Mouse (Mus musculus): ENCODE results near the gene Sema5a. TPM values are rescaled to one million over a fixed set of nuclear protein-coding genes. Genes with fewer than 3 reads are reported as not detected.

The Sema5a gene
- total RNA-seq, 2 experiments from 2014 or later: 28.4 to 38.2 TPM

DNA sequence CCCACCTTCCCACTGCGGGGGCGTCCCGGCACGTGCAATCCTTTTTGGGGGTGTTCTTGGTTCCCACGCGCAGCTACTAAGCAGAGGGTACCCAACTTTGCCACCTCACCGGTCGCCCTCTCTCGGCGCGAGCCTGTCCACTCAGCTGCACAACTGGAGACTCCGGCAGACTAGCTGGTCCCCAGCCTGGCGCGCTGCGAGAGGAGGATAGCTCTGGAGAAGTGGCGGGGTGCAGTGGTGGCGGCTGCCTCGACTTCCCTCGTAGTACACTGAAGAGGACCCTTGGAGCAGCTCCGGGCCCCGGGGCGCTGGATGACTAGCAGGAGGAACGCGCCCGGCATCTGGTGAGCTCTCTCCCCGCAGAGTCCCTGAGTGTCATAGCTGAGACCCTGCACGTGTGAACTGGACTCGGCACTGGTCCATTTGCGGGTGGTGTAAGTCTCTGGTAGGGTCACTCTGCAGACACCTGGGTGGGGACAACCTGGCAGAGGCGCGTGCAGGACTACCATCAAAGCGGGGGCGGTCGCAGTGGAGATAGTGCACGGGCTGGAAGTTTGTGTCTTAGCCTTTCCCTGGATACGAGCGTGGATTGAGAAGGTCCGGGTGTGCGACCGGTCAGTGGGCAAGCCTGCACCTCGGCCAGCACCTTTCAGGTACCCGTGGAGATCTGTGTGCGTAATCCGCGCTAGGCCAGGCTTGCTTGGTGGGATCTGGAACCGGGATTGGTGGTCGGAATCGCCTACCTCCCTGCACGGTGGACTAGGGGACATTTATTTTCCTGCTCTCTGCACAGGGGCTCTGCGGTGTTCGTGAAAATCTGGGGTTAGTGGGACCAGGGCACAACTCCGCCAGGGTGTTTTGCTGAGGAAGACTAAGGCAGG lies 586 bp downstream of the Sema5a start:
- peak in 1 of 2 experiments; percentile 48 for DNase-seq (ENCODE audit: low spot score in 2 of 2)
- intact Hi-C loops (cut with DNase I): loop anchor here (2.0 to 10.0 kb wide), 5 partner anchors 192 to 630 kb away; no protein-coding TSS in a partner anchor

DNA sequence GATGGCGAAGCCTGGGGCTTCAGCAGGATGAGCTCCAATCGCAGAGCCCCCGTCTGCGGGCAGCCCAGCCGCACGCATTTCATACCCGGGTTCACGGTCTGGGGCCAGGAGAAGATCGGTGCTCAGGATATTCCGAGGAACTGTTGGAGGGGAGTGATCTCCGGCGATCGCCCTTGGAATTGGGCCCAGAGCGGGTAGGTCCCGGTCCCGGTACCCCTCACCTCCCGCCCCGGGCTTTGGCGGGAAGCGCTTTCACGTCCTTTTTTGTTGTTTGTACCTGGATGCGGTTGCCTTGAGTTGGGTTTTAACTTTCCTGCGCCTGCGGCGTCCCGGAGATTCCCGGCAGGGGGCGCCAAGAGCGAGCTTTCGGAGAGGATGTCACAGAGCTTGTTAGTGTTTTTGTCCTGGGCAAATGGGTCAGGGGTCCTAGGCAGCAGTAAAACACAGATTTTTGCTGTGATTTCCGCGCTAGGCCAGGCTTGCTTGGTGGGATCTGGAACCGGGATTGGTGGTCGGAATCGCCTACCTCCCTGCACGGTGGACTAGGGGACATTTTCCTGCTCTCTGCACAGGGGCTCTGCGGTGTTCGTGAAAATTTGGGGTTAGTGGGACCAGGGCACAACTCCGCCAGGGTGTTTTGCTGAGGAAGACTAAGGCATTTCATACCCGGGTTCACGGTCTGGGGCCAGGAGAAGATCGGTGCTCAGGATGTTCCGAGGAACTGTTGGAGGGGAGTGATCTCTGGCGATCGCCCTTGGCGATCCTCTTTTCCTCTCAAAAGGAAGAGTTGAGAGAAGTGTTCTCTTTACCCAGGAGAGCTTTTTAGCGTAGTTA lies 1.4 kb downstream of the Sema5a start:
- peak; percentile 84 to 92 for DNase-seq (ENCODE audit: low spot score in 2 of 2)
- intact Hi-C loops (cut with DNase I): loop anchor here (2.0 to 10.0 kb wide), 4 partner anchors 191 to 631 kb away; no protein-coding TSS in a partner anchor

DNA sequence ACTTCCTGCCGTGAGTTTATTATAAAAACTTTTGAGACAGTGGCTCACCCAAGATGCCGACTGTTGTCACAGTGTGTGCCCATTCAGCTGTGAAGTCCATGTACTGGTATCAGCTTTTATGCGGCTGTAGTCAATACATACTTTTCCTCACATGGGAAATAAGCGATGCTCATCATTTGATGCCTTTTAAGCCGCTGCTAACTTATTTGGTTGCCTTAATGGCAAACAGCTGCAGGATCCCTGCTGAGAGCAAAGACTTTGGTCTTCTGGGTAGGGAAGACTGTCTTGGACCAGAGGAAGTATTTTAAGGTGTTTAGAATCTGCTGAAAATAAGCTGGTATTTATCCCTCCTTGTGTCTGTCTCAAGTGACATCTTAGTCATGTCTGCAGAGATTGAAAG lies 2.7 kb downstream of the Sema5a start:
- DNase-seq (ENCODE audit: low spot score in 2 of 2): no peak
- intact Hi-C loops (cut with DNase I): loop anchor here (5.0 to 10.0 kb wide), 2 partner anchors 190 to 632 kb away; no protein-coding TSS in a partner anchor

DNA sequence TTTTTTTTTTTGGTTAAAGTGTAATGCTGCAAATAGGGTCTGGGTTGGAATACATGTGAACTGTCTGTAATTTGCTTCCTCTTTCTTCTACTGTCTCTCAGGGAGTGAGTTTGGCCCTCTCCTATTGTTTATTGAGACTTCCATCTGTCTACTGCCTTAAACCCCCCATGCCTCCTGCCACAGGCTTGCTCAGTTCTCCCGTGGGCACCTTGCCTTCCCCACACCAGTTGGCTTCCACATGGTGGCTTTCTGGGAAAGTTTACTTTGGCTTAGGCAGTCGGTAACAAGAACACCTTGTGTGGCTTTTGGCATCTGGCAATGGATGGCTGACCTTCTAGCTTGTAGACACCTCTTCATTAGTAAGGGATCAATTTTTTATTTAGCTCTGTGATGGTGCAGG lies 10.2 kb downstream of the Sema5a start:
- no peak for DNase-seq (ENCODE audit: low spot score in 2 of 2)
- intact Hi-C loops (cut with DNase I): no loop called here

DNA sequence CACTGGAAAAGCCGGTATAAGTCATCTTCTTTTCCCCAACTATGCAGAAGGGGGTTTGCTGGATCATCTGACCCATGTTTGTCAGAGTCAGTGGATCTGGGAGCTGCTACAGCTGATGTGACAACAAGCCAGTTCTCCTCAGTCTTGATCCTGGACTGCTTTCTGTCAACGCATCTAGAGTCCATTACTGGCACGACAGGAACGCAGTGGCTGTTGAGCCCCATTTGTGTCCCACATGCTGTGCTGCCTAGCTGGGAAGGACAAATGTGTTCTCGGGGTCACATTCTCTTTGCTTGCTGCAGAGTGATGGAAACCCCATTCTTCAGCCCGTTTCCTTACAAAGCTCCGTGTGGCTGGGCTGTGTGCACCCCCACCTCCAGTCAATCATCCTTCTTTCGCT lies 12.7 kb downstream of the Sema5a start:
- no peak for DNase-seq (ENCODE audit: low spot score in 2 of 2)

DNA sequence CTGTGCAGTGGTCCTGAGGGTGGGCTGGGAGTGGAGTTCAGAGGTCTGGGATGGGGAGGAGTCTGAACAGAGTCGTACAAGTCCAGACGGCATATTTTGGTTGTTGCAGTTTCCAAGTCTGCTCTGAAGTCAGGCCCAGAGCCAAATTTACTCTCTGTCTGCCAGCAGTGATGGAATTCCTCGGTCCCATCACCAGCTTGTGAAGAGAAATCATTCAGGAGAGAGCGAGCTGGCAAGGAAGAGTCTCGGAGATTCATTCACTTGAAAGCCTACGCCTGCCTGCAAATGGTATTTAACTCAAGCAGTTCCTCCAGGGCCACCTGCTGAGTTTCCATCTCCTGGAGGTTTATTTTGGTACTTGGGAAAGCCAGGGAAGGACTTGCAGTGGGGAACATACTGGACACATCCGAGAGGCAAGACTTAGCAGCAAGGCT lies 13.3 kb downstream of the Sema5a start:
- peak; percentile 62 to 82 for DNase-seq (ENCODE audit: low spot score in 2 of 2)
- intact Hi-C loops (cut with DNase I): no loop called here

More for the DNA sequence above, 12.7 kb downstream of the Sema5a start:
- intact Hi-C loops (cut with DNase I): no loop called here

DNA sequence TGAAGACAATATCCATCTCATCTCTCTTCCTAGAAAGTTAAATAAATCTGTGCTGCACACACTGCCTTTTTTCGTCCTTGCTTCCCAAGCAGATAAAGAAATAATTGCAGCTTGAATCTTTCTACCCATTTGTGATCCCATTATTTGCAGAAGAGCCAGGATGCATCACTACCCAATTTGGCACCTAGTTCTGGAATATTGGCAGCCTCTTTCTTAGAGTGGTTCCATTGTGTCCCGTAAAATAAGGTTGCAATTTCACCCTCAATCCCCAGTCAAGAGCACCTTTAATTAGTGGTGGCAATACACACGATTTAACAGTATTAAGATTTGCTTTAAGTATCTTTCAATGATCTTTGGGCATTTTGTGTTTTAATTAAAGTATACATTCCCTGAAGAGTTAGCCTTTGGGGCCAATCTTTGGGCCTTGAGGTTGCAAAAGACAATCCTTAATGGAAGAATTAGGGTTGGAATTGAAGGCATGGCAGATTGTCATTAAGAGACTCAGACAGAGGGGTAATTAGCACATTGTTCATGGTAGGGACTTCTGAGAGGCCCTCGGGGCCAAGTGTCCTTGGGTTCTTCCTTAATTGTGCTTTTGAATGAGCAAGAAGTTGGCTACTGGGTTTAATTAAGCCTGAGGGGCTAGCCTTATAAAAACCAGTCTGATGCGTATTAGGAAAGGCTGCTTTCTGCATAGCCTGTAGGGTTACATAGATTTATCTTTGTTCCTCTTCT lies 14.9 kb downstream of the Sema5a start:
- DNase-seq (ENCODE audit: low spot score in 2 of 2): no peak
- intact Hi-C loops (cut with DNase I): no loop called here

DNA sequence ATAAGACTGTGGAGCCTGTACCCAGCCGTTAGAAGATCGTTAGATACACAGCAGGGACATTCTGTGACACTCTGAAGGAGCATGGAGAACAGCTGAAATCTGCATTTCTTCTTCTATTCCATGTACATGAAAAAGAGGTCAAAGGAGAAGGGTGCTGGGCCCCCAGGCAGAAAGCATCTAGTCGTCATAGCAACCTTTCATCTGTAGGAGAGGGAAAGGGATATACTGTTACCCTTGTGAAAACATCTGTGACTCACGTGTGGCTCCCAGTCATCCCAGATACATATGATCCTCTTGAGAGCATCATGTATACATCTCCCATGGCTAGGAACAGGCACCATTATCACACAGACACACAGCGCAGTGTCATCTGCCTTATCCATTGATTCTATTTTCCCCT lies 16.3 kb downstream of the Sema5a start:
- intact Hi-C loops (cut with DNase I): no loop called here
- DNase-seq (ENCODE audit: low spot score in 2 of 2): no peak

DNA sequence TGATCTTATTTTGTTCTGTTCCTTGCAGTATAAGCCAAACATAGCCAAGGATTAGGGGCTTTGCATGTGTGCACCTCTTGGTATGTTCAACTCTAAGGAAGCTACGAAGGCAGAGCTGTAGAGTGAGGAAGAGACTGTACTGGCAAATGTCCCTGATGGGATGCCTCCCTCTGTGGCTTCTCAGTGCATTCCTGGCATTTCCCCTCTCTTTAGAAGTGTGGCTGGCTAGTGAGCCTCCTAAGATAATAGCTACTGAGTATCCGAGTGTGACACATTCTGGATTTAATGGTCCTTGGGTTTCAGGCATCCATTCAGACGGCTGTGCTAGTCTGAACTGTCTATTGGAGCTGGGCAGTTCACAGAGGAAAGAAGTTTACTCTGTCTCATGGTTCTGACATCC lies 19.0 kb downstream of the Sema5a start:
- intact Hi-C loops (cut with DNase I): no loop called here

DNA sequence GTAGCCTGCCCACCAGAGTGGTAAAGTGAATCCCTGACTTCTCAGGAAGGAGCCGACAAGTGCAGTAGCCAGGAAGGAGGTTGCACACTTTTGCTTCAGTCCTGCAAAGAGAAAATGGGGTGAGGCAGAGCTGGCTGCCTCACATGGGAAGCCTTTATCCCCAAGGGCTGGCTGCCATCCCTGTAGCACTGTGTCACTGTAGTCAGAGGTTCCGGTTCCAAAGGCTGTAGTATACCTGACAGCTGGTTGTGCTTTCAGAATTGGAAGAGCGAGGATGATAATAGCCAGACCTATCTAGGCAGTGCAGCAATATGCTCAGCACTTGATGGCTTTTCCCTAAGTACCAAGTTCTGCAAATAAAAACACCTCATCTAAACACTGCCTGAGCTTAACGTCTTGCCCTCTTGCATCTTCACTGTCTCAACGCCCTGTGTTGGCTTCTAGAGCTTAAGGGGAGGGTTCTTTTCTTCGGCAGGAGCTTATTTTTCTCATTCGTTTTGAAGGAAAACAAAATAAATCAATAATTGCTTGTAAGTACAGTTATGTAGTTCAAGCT lies 20.3 kb downstream of the Sema5a start:
- no peak for DNase-seq (ENCODE audit: low spot score in 2 of 2)
- intact Hi-C loops (cut with DNase I): no loop called here

More for the DNA sequence above, 19.0 kb downstream of the Sema5a start:
- DNase-seq (ENCODE audit: low spot score in 2 of 2): no peak

DNA sequence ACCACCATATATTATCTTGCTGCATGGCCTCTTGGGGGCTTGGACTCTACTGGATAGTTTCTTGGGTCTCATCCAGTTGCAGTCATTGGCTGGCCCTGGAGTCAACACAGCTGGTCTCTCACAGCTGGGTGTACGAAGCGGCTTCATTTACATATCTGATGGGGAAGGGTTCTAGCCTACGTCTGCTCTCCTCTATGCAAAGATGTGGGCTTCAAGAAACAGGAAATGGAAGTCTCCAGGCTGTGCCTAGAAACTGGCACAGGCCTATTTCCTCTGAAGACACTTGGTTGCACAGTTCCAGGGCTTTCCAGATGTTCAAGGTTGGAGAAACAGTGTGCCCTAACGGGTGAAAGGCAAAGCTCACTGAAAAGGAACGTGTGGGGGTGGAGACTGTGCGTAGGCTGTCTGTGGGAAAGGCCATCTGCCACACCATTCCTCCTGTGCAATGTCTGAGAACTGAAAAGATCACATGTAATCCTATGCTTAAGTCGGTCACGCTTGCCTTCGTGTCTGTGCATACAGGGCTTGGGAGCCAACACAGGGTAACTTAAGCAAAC lies 20.8 kb downstream of the Sema5a start:
- intact Hi-C loops (cut with DNase I): no loop called here
- peak in 1 of 2 experiments; percentile 32 for DNase-seq (ENCODE audit: low spot score in 2 of 2)

DNA sequence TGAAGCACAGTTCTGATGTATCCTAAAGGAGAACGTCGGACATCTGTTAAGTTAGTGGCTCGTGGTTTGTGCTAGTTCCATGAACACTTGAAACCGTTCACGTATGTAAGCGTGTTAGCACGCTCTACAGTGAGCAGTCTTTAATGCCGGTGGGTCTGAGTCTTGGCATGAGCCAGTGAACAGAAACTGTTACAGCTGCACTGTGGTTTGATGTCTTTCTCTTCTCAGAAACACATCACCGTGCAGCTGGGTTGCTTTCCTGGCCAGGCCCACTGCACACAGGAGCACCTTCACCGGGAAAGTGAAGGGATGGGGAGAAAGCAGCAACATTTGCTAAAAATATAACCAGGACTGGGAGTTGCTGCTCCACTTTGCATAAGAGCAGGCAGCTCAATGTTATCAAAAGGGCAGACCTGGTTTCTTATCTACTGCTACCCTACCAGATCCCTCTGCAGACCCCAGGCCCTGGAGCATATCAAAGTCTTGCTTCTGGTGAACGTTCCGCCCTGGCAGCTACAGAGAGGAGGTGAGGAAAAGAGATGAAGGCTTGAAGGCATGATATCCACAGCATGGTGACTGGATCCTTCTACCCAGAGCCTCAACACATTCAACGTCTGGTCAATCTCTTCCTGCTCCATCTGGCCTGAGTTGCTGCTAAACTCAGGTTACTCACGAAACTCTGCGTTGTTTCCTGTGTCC lies 21.7 kb downstream of the Sema5a start:
- no peak for DNase-seq (ENCODE audit: low spot score in 2 of 2)
- intact Hi-C loops (cut with DNase I): no loop called here

DNA sequence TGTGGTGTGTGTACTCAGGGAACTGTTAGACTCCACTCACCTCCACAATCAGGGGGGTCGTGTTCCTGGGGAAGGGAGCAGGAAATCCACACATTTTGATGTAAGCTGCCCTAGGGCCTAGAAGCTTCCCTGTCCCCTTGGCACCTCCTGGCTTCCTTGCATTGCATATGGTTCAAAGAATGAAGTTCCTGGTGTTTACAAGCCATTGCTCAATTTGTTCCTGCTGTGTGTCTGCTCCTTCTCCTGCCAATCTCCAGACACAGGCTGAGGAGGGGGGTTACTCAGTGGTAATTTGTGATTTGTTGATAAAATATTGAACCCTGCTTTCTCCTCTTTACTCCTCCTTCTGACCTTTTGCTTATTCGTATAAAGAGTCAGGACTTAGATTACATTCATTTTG lies 25.5 kb downstream of the Sema5a start:
- intact Hi-C loops (cut with DNase I): no loop called here
- no peak for DNase-seq (ENCODE audit: low spot score in 2 of 2)

DNA sequence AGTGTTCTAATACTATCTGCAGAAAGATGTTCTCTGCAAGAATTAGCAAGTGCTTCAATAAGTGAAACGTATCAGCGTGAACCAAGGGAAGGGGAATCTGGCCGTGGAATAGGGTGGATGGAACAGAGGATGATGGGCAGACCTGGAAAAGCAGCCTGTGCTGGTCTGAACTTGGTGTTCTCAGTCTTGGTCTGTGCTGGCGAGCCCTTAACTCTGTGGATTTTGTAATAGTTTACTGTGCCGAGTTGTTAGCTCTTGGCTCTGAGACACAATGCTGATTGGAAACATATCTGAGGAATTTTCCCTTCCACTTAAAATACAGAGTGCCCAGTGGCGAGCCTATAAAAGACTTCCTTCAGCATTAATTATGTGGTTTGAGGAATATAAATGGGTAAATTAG lies 29.3 kb downstream of the Sema5a start:
- no peak for DNase-seq (ENCODE audit: low spot score in 2 of 2)
- intact Hi-C loops (cut with DNase I): no loop called here

DNA sequence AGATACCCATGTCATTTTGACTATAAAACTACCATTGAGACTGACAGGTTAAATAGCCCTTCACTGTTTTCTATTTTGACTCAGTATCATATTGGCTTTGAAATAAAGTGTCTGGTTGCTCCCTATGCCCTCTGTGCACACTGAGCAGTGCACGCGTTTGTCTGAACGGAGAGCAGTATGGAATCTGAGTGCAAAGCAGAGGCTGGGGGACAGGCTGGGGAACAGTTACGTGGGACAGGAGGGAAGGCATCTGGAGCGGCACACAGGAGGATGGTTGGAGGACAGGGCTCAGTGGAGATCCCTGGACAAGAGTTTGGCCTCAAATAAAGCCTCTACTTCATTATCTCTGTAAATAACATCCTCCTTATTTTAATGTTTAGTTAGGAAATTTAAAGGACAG lies 30.4 kb downstream of the Sema5a start:
- intact Hi-C loops (cut with DNase I): no loop called here
- DNase-seq (ENCODE audit: low spot score in 2 of 2): no peak

DNA sequence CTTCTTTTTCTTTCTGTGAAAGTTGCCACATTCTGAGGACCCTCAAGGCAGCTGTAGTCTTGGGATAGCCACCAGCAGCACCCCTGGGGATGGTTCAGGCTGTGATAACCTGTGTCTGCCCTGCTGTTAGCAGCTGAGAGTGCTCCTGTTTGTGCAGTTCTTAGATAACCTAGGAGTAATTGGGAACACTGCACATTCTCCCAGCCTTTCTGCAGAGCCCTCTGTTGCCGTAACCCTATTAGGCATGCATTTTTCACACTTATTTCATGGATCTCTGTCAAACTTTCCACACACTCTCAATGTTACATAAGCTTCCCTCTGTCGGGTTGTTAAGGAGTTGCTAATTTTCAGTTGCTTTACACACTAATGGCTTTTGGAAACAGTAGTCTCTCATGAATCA lies 34.0 kb downstream of the Sema5a start:
- peak in 1 of 2 experiments; percentile 19 for DNase-seq (ENCODE audit: low spot score in 2 of 2)

DNA sequence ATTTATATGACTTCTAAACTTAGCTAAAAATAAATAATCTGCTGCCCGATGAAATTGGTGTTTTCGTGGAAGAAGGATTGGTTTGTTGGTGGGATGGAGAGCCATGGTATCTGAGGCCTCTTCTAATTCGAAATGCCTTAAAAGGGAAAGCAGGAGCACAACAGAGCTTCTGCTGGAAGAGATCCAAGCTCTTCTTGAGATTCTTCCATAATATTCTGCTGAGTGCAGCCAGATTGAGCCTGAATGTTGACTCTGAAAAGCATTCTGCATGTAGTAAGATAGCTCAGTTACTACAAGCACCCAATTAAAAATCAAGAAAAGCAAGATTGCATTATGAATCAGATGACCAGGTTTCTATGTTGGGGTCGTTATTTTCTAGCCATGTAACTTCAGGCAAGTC lies 36.8 kb downstream of the Sema5a start:
- peak in 1 of 2 experiments; percentile 27 for DNase-seq (ENCODE audit: low spot score in 2 of 2)
- intact Hi-C loops (cut with DNase I): no loop called here

More for the DNA sequence above, 34.0 kb downstream of the Sema5a start:
- intact Hi-C loops (cut with DNase I): no loop called here

DNA sequence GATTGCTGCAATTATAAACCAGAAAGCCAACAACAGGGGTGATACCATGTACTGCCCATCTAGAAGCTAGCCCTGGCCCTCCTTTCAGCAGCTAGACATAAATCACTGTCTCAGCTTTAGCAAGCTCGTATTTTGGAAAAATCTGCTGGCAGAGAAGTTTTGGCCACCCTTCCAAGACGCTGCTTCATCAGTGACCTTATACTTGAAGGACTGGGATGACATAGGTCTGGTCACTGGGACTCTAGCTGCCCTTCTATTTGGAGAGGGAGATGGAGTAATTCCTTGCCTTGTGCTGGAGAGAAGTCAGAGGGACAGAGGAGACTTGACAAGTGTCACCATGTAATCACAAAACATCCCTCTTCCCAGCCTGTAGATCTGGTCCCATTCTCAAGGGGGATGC lies 40.1 kb downstream of the Sema5a start:
- intact Hi-C loops (cut with DNase I): no loop called here
- no peak for DNase-seq (ENCODE audit: low spot score in 2 of 2)
